Mouse (Mus musculus) E14TG2a.4 (cell line): ENCODE measurements around the gene Tet3.

ENCODE experiments used
- H3K27me3 ChIP-seq: 2 replicates; pipeline ENCODE4 v1.6.1; 2014; ENCODE audit warnings: low read length, control low read depth; ENCODE audit not compliant: insufficient read depth
- H3K36me3 ChIP-seq: 2 replicates; pipeline ENCODE4 v1.6.1; 2014; ENCODE audit warnings: low read length, control low read depth; ENCODE audit not compliant: insufficient read depth
- H3K4me1 ChIP-seq: replicated peaks from 2 replicates; pipeline ENCODE4 v1.6.1; 2014; ENCODE audit warnings: low read depth, low read length, control low read depth
- H3K4me3 ChIP-seq: replicated peaks from 2 replicates; pipeline ENCODE4 v1.5.1; 2014; ENCODE audit warnings: mild to moderate bottlenecking, low read length
- H3K9me3 ChIP-seq: 2 replicates; pipeline ENCODE4 v1.6.1; 2014; ENCODE audit warnings: low read length, control low read depth
- CTCF ChIP-seq: conservative IDR thresholded peaks from 2 replicates; pipeline ENCODE4 v1.5.1; 2014; ENCODE audit warnings: low read length
- NANOG ChIP-seq: IDR thresholded peaks from 2 replicates; pipeline ENCODE4 v1.6.1; 2014; ENCODE audit warnings: borderline replicate concordance, low read length, mixed read lengths
- POU5F1 ChIP-seq: IDR thresholded peaks from 2 replicates; pipeline ENCODE4 v1.6.1; 2014; ENCODE audit warnings: low read length, borderline replicate concordance

Gene Tet3

DNA sequence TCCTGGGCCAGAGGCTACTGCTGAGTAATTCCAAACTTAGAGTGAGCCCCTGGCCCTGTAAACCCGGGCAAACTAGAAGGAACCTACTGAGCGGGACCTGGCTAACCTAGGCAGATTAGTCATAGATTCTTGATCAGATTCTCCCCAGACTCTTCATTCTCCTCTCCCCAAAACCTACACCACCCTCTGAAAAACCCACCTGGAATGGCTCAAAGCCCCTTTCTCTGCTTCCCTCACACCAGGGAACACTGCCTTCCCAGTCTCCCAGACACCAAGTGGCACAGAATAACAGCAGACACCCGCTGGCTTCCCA, 18.7 kb downstream of the Tet3 start:
- H3K27me3 ChIP-seq = peaks cover 94% of the 10 kb centered on the region

GRCm38 (mm10) chr6:83439781-83440180, 19.1 kb downstream of the Tet3 start:
- H3K9me3 ChIP-seq = no peaks in the 10 kb centered on the region
- no peaks in the 10 kb centered on the region for H3K36me3 ChIP-seq
- H3K4me3 ChIP-seq = no peak overlapping the region
- TF ChIP-seq CTCF (no peak), POU5F1 (no peak), NANOG (no peak)
- peaks cover 44% of the 10 kb centered on the region for H3K4me1 ChIP-seq
- H3K27me3 ChIP-seq = peaks cover 94% of the 10 kb centered on the region

More for the DNA sequence above, 18.7 kb downstream of the Tet3 start:
- Histone ChIP-seq H3K9me3 (no peaks in the 10 kb centered on the region), H3K4me1 (peaks cover 44% of the 10 kb centered on the region), H3K4me3 (no peak overlapping the region), H3K36me3 (no peaks in the 10 kb centered on the region)
- TF ChIP-seq NANOG (no peak), CTCF (no peak), POU5F1 (no peak)

DNA sequence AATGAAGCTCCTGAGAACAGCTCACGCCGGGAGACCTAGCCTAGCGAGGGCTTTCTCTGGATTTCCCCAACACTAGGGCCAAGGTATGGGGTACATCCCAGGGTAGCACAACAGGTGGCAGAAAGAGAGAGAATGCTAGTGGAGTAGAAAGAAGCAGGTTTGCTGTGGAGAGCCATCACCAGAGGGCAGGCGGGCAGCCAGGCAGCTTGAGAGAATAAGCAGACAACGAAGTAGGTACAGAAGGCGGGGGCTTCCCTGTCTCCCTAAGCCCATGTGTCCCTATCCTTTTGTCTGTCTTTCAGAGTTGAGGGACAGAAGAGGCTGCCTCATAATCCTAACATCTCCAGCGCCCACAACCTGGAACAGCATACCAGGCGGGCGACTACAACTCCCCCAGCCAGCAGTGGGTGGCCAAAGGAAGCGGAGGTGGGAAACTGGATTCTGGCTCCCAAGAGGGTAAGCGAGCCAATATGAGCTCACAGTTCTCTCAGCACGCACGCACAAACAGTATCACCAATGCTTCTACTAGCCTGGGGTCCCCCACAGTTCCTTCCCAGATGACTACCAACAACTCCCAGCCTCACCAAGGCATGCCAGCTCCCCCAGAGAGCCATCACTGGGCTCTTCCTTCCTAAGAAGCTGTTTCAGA, 19.6 kb downstream of the Tet3 start:
- H3K36me3 ChIP-seq = no peaks in the 10 kb centered on the region
- H3K4me3 ChIP-seq = no peak overlapping the region
- no peaks in the 10 kb centered on the region for H3K9me3 ChIP-seq
- peaks cover 44% of the 10 kb centered on the region for H3K4me1 ChIP-seq
- TF ChIP-seq POU5F1 = no peak
- TF ChIP-seq NANOG = no peak
- no peak for TF ChIP-seq CTCF
- H3K27me3 ChIP-seq = peaks cover 94% of the 10 kb centered on the region

DNA sequence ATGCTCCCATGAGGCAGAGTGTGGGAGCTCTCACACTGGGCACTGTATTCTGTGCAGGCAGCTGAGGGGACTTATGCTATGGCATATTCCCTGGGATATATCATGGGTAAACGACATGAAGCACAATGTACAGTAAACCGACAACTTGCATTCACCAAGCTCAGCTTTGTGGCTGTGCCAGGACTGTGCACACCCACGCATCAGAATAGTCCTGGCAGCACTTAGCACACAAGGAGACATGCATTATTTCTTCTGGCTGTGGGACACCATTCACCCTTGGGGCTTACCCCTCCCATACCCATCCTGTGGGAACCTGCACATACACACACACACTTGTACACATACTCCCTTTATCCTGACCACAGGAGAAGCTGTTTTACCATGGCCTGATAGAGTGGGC, 20.3 kb downstream of the Tet3 start:
- H3K4me1 ChIP-seq = peaks cover 44% of the 10 kb centered on the region
- H3K36me3 ChIP-seq = no peaks in the 10 kb centered on the region
- TF ChIP-seq NANOG (no peak), CTCF (no peak), POU5F1 (no peak)
- H3K4me3 ChIP-seq = no peak overlapping the region
- H3K9me3 ChIP-seq = no peaks in the 10 kb centered on the region
- H3K27me3 ChIP-seq = peaks cover 94% of the 10 kb centered on the region

GRCm38 (mm10) chr6:83437802-83438201, 21.1 kb downstream of the Tet3 start:
- H3K36me3 ChIP-seq = no peaks in the 10 kb centered on the region
- H3K4me1 ChIP-seq = peaks cover 38% of the 10 kb centered on the region
- H3K4me3 ChIP-seq = no peak overlapping the region
- TF ChIP-seq NANOG = no peak
- no peak for TF ChIP-seq POU5F1
- TF ChIP-seq CTCF = no peak
- no peaks in the 10 kb centered on the region for H3K9me3 ChIP-seq
- H3K27me3 ChIP-seq = peaks cover 92% of the 10 kb centered on the region

- H3K9me3 ChIP-seq = no peaks in the 10 kb centered on the region
- no peak overlapping the region for H3K4me3 ChIP-seq
- peaks cover 92% of the 10 kb centered on the region for H3K27me3 ChIP-seq
- peaks cover 33% of the 10 kb centered on the region for H3K4me1 ChIP-seq
- no peaks in the 10 kb centered on the region for H3K36me3 ChIP-seq
- TF ChIP-seq POU5F1 (no peak), NANOG (no peak), CTCF (no peak)
Measured at GRCm38 (mm10) chr6:83437225-83437624, 21.7 kb downstream of the Tet3 start.

GRCm38 (mm10) chr6:83436547-83436946, 22.3 kb downstream of the Tet3 start:
- Histone ChIP-seq H3K4me1 (peaks cover 26% of the 10 kb centered on the region), H3K27me3 (peaks cover 92% of the 10 kb centered on the region), H3K4me3 (no peak overlapping the region), H3K9me3 (no peaks in the 10 kb centered on the region), H3K36me3 (no peaks in the 10 kb centered on the region)
- no peak for TF ChIP-seq POU5F1
- TF ChIP-seq CTCF = no peak
- no peak for TF ChIP-seq NANOG

GRCm38 (mm10) chr6:83435174-83435573, 23.7 kb downstream of the Tet3 start:
- Histone ChIP-seq H3K4me3 (no peak overlapping the region), H3K27me3 (peaks cover 90% of the 10 kb centered on the region), H3K9me3 (no peaks in the 10 kb centered on the region), H3K36me3 (no peaks in the 10 kb centered on the region), H3K4me1 (peaks cover 16% of the 10 kb centered on the region)
- TF ChIP-seq POU5F1 (no peak), NANOG (no peak), CTCF (no peak)

- no peak for TF ChIP-seq CTCF
- no peak for TF ChIP-seq POU5F1
- no peak for TF ChIP-seq NANOG
- Histone ChIP-seq H3K4me3 (no peak overlapping the region), H3K9me3 (no peaks in the 10 kb centered on the region), H3K4me1 (peaks cover 5% of the 10 kb centered on the region; the same call in 1 of the 2 replicates), H3K36me3 (no peaks in the 10 kb centered on the region), H3K27me3 (peaks cover 89% of the 10 kb centered on the region)
Measured at GRCm38 (mm10) chr6:83433546-83433945, 25.3 kb downstream of the Tet3 start.
